Mouse (Mus musculus) heart, adult 2 months (tissue): ENCODE measurements at regions not wholly inside any gene's neighbourhood (a gene's known extent, or its start where the extent isn't known, plus 50 kb on each side); places are given as distances from the start of the nearest gene placed in this dataset.

Experiments used
- CTCF ChIP-seq: fragments of 200-600 bp; IDR thresholded peaks from 2 replicates; pipeline ENCODE4 v1.8.1; 2022; ENCODE audit warnings: antibody characterized with exemption, mild to moderate bottlenecking, moderate library complexity
- EP300 ChIP-seq: fragments of 200-500 bp; IDR thresholded peaks from 2 replicates; pipeline ENCODE4 v1.6.1; 2011; ENCODE audit warnings: low read depth, low read length, control low read depth; ENCODE audit not compliant: insufficient read depth
- POLR2A ChIP-seq: fragments of 200-500 bp; IDR thresholded peaks from 2 replicates; pipeline ENCODE4 v1.6.1; 2011; ENCODE audit warnings: mild to moderate bottlenecking, low read depth, low read length, control low read depth; ENCODE audit not compliant: insufficient read depth

- TF ChIP-seq CTCF (no peak), POLR2A (no peak), EP300 (no peak)
These were observed 256.9 kb downstream of the Plekhb2 start for GRCm38 (mm10) chr1:35106665-35107064.
